Mouse (Mus musculus) hindbrain, embryonic 14.5 days (tissue): ENCODE results near the gene Olfr70. TPM values are rescaled to one million over a fixed set of nuclear protein-coding genes. Genes with fewer than 3 reads are reported as not detected.

ENCODE experiments used
- ATAC-seq: fragments of 200-750 bp; cut with Nextera tagmentation; 2 replicates; pipeline ENCODE4 v1.8.0; 2017; ENCODE audit warnings: moderate number of reproducible peaks, mild to moderate bottlenecking, moderate TSS enrichment, moderate library complexity; ENCODE audit not compliant: low FRiP score
- DNase-seq: peaks from one replicate; pipeline ENCODE4 v3.0.0-alpha.2; 2015; ENCODE audit warnings: low spot score
- H3K27ac ChIP-seq: fragments of 300-500 bp; sonication (generic); 2 replicates; pipeline ENCODE4 v1.5.1; 2014; ENCODE audit warnings: mild to moderate bottlenecking, moderate library complexity
- H3K27me3 ChIP-seq: fragments of 300-500 bp; sonication (generic); 2 replicates; pipeline ENCODE4 v1.6.1; 2014; ENCODE audit warnings: mild to moderate bottlenecking, low read length, mixed read lengths; ENCODE audit not compliant: control insufficient read depth, insufficient read depth
- H3K36me3 ChIP-seq: fragments of 300-500 bp; sonication (generic); replicated peaks from 2 replicates; pipeline ENCODE4 v1.6.1; 2014; ENCODE audit not compliant: control insufficient read depth, insufficient read depth
- H3K4me1 ChIP-seq: fragments of 300-500 bp; sonication (generic); replicated peaks from 2 replicates; pipeline ENCODE4 v1.6.1; 2014; ENCODE audit warnings: antibody characterized with exemption, low read length, mixed read lengths; ENCODE audit not compliant: control insufficient read depth, insufficient read depth
- H3K4me2 ChIP-seq: fragments of 300-500 bp; sonication (generic); replicated peaks from 2 replicates; pipeline ENCODE4 v1.6.1; 2014; ENCODE audit warnings: mild to moderate bottlenecking, moderate library complexity
- H3K4me3 ChIP-seq: fragments of 300-500 bp; sonication (generic); replicated peaks from 2 replicates; pipeline ENCODE4 v1.5.1; 2014; ENCODE audit warnings: mild to moderate bottlenecking, low read length
- H3K9ac ChIP-seq: fragments of 300-500 bp; sonication (generic); 2 replicates; pipeline ENCODE4 v1.6.1; 2014
- H3K9me3 ChIP-seq: fragments of 300-500 bp; sonication (generic); 2 replicates; pipeline ENCODE4 v1.6.1; 2016; ENCODE audit warnings: low read length; ENCODE audit not compliant: control insufficient read depth
- WGBS: fragments of 180-500 bp; shearing (Covaris S2); extraction: QIAGEN DNeasy Blood & Tissue Kit; methylation state at CpG from one replicate; pipeline ENCODE4 v1.1.7; 2014; 5-methylcytosine and 5-hydroxymethylcytosine counted together
- polyA plus RNA-seq: library from polyadenylated mRNA; unstranded; fragments of >200 nt; fragmentation: Nextera tagmentation; extraction: Ambion mirVana; gene quantifications from 2 replicates; pipeline ENCODE4 v1.2.1, GENCODE M21; 2014

Olfr70 gene
- not detected in 2 replicates for polyA plus RNA-seq

DNA sequence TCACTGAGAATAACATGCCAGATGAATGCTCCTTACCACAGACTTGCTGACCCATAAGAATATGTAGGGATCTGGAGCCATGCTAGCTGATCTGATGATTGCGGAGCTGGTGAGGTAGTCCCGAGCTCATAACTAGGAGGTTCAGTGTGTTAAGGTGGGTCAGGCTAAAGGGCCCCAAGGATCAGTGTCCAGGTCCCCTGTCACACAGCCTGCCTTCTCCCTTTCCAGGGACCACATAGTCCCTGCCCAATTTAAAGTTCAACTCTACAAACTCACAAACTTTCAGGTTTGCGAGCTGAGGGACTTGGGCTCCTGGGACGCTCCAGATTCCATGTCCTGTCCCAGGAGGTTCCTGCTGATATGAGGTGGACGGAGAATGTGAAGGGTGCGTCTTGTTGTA is at the start of gene Olfr70:
Olfr70 (minus strand) TSS at position 101 of the 400 bp plus-strand sequence.
- no peaks in the 10 kb centered on the region for H3K9me3 ChIP-seq
- no peak within 1 kb of the TSS for H3K27ac ChIP-seq
- H3K4me3 ChIP-seq: no peak within 1 kb of the TSS
- DNase-seq (no peak), ATAC-seq (no peak)
- 93% methylated on average over 6 of the region's 6 CpGs for WGBS
- H3K27me3 ChIP-seq: no peaks in the 10 kb centered on the region
- no peaks in the 10 kb centered on the region for H3K36me3 ChIP-seq
- no peak within 1 kb of the TSS for H3K4me2 ChIP-seq
- no peak within 1 kb of the TSS for H3K9ac ChIP-seq
- H3K4me1 ChIP-seq: no peaks in the 10 kb centered on the region

DNA sequence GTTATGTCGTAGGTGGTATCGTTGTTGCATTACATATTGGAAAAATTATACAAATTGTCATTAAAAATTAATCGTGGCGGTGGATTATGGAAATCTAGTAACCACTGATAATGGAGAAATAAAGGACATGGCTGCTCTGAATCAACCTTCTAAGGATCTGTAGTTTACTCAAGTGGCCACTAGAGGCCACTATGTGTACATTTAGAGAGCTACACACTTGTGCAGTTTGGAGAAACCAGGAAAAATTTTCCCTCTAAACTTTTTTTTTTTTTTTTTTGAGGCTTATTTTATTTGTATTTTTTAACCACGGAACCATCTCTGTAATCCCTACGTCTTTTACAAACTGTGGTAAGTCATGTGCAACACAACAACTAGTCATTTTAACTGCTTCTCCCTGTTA is 44.6 kb upstream of the Olfr70 start:
- H3K4me2 ChIP-seq: no peak overlapping the region
- H3K36me3 ChIP-seq: no peaks in the 10 kb centered on the region
- no peak overlapping the region for H3K9ac ChIP-seq
- ATAC-seq (no peak), DNase-seq (peak; percentile 82)
- H3K27me3 ChIP-seq: no peaks in the 10 kb centered on the region
- H3K9me3 ChIP-seq: no peaks in the 10 kb centered on the region
- H3K27ac ChIP-seq: no peak overlapping the region
- 21% methylated on average over 6 of the region's 6 CpGs for WGBS
- no peak overlapping the region for H3K4me3 ChIP-seq
- H3K4me1 ChIP-seq: no peaks in the 10 kb centered on the region

DNA sequence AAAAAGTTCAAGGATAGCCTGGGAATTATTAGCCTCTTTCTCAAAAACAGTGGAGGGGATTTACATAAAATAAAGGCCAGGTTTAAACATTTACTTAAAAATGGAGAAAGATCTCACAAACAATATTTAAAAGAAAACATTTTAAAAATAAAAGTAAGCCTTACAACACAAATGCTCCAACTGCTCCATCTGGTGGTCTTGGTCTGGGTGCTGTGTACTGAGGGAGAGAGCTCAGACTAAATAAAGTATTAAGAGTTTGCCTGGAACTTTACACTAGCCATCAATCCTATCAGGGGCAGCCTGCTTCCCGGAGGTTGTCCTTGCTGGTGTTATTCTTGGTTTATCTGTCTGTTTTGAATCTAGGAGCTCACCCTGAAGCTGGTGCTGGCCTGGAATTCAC is 42.5 kb upstream of the Olfr70 start:
- ATAC-seq: no peak
- Histone ChIP-seq H3K27me3 (no peaks in the 10 kb centered on the region), H3K4me1 (no peaks in the 10 kb centered on the region), H3K9ac (no peak overlapping the region), H3K36me3 (no peaks in the 10 kb centered on the region), H3K4me2 (no peak overlapping the region), H3K27ac (no peak overlapping the region), H3K4me3 (no peak overlapping the region), H3K9me3 (no peaks in the 10 kb centered on the region)
- no peak for DNase-seq
- WGBS: 59% methylated on average over 1 of the region's 1 CpGs

DNA sequence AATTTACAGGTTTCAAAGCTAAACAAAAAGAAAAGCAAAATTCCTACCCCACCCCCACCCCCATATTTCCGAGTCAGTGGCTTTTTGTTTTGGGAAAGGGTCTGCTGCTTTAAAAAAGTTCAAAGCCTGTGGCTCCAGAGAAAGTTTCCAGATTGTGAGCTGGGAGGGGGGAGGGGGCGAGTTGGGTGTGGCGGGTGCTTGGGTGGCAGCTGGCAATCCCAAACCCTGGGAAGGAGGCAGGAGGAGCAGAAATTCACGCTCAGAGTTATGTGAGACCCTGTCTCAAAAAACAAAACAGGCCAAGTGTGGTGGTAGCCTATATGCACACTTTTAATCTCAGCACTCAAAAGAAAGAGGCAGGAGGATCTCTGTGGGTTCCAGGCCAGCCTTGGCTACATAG is 42.0 kb upstream of the Olfr70 start:
- H3K9ac ChIP-seq: no peak overlapping the region
- H3K27ac ChIP-seq: no peak overlapping the region
- no peaks in the 10 kb centered on the region for H3K36me3 ChIP-seq
- 23% methylated on average over 4 of the region's 4 CpGs for WGBS
- H3K4me2 ChIP-seq: no peak overlapping the region
- no peaks in the 10 kb centered on the region for H3K9me3 ChIP-seq
- ATAC-seq: no peak
- DNase-seq: no peak
- H3K27me3 ChIP-seq: no peaks in the 10 kb centered on the region
- H3K4me3 ChIP-seq: no peak overlapping the region
- H3K4me1 ChIP-seq: no peaks in the 10 kb centered on the region

DNA sequence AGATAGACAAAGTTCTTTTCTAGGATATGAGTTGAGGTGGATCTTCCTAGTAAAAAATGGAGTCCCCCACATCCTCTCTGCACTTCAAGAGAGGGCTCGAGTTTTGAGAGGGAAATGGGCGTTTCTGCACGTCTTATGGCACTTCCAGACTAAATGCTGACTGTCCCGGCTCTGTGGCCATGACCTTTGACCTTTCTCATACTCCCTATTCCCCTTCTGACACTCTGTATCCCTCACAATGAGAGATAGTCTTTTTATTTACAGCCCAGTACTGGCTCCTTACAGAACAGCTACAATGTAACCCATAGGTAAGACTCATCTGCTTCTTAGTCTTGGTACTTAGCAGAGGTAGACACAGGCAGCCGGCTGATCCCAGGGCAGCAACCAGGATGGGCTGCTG is 40.9 kb upstream of the Olfr70 start:
- no peak for ATAC-seq
- no peak for DNase-seq

DNA sequence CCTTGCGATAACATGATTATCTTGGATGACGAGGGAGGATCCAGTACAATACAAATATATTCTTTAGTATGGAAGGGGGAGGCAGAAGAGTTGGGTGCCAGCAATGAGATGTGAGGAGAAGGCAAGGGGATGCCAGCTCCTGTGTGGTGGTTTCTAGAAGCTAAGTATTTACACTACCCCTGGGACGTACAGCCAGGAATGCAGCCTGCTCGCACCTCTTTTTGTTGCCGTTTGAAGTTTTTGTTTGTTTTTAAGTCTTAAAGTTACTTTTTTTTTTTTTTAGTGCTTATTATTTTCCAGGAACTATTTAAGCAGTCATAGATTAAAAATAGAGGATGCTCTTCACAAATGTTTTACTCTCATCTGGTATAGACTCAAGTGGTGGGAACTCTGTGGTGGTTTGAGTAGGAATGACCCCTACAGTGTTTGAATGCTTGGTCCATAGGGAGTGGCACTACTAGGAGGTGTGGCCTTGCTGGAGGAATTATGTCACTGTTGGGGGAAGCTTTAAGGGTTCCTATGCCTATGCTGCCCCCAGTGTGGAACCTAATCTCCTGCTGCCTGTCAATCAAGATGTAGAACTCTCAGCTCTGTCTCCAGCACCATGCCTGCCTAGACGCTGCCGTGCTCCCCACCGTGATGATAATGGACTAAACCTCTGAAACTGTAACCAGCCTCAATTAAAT is 38.5 kb upstream of the Olfr70 start:
- H3K4me1 ChIP-seq: no peaks in the 10 kb centered on the region
- H3K9ac ChIP-seq: no peak overlapping the region
- H3K36me3 ChIP-seq: no peaks in the 10 kb centered on the region
- ATAC-seq (no peak), DNase-seq (no peak)
- H3K4me2 ChIP-seq: no peak overlapping the region
- no peak overlapping the region for H3K4me3 ChIP-seq
- H3K9me3 ChIP-seq: no peaks in the 10 kb centered on the region
- WGBS: 75% methylated on average over 8 of the region's 8 CpGs
- H3K27me3 ChIP-seq: no peaks in the 10 kb centered on the region
- H3K27ac ChIP-seq: no peak overlapping the region

More for the DNA sequence above, 40.9 kb upstream of the Olfr70 start:
- 72% methylated on average over 5 of the region's 5 CpGs for WGBS
- Histone ChIP-seq H3K27me3 (no peaks in the 10 kb centered on the region), H3K9ac (no peak overlapping the region), H3K27ac (no peak overlapping the region), H3K4me2 (no peak overlapping the region), H3K4me1 (no peaks in the 10 kb centered on the region), H3K4me3 (no peak overlapping the region), H3K36me3 (no peaks in the 10 kb centered on the region), H3K9me3 (no peaks in the 10 kb centered on the region)

DNA sequence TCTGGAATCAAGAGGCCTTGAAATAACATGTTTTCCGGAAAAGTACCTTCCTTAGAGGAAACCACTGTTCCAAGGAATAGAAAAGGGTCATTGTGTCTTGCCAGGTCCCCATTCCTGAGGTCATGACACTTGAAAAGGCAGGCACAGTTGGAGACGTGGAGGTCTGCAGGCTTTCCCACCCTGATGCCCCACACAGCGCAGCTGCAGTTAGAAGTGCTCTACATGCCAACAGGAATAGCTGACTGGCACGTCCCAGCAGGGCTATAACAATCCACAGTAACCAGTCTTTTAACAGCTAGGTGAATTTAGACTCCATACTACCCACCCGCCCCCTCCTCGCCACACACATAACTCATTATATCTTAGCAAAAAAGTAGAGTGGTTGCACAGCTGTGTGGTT is 36.5 kb upstream of the Olfr70 start:
- no peak overlapping the region for H3K27ac ChIP-seq
- H3K36me3 ChIP-seq: no peaks in the 10 kb centered on the region
- no peaks in the 10 kb centered on the region for H3K9me3 ChIP-seq
- ATAC-seq: no peak
- no peaks in the 10 kb centered on the region for H3K27me3 ChIP-seq
- H3K4me2 ChIP-seq: no peak overlapping the region
- H3K9ac ChIP-seq: no peak overlapping the region
- no peak overlapping the region for H3K4me3 ChIP-seq
- 66% methylated on average over 6 of the region's 6 CpGs for WGBS
- no peak for DNase-seq
- H3K4me1 ChIP-seq: no peaks in the 10 kb centered on the region

DNA sequence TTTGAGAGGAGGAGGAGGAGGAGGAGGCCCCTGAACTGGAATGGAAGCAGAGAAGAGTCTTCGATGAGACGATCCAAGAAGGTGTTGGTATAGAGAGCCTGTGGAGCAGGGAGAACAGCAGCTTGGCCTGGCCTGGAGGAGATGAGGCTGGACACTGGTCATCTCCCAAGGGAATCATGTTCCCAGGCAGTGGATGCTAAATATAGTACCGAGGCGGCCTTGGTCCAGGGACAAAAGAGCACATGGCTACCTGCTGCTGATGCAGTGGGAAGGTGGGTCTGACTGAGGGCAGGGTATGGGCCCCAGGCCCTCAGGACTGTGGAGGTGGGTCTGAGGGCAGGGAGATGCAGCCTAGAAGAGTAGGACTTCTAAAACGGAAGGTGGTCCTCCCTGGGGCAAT is 32.6 kb upstream of the Olfr70 start:
- ATAC-seq (no peak), DNase-seq (no peak)
- Histone ChIP-seq H3K36me3 (no peaks in the 10 kb centered on the region), H3K9ac (no peak overlapping the region), H3K4me3 (no peak overlapping the region), H3K4me2 (no peak overlapping the region), H3K27me3 (no peaks in the 10 kb centered on the region), H3K27ac (no peak overlapping the region), H3K4me1 (no peaks in the 10 kb centered on the region), H3K9me3 (no peaks in the 10 kb centered on the region)
- WGBS: 80% methylated on average over 5 of the region's 5 CpGs

DNA sequence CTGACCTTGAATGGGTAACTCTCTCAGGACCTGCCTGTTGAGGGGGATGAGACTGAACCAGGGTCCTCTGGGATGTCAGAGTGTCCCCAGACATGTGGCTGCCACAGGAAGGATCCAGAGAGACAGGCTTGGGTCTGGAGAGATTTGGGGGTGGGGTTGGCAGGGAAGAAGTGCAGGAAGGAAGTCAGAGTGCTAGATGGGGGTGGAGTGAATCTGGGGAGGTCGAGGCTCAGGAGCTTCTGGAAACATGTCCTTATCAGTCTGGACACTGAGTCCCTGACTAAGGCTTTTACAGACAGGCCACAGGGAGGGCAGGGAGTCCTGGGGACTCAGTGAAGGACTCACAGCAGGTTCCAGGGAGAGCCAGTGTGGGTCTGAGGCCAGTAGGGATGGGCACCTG is 31.6 kb upstream of the Olfr70 start:
- H3K27me3 ChIP-seq: no peaks in the 10 kb centered on the region
- no peak overlapping the region for H3K27ac ChIP-seq
- ATAC-seq (no peak), DNase-seq (no peak)
- no peaks in the 10 kb centered on the region for H3K36me3 ChIP-seq
- no peaks in the 10 kb centered on the region for H3K4me1 ChIP-seq
- H3K9ac ChIP-seq: no peak overlapping the region
- H3K9me3 ChIP-seq: no peaks in the 10 kb centered on the region
- H3K4me2 ChIP-seq: no peak overlapping the region
- H3K4me3 ChIP-seq: no peak overlapping the region
- 48% methylated on average over 1 of the region's 1 CpGs for WGBS

DNA sequence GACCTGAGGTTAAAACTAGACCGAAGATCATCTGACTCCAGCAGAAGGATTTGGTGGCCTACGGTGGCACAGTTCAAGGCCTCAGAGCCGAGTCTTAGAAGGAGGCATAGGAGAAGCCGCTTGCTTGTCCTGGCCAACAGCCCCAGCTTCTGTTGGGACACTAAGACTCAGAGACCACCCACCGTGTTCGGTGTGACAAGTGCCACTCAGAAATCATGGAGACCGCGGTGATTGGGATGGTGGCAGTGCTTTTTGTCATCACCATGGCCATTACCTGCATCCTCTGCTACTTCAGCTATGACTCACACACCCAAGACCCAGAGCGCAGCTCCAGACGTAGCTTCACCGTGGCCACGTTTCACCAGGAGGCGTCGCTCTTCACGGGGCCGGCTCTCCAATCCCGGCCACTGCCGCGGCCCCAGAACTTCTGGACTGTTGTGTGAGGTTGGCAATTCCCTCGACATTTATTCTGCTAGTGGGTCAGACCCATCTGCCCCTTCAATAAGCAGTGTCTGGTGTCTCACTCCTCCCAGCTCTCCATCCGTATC is 30.2 kb upstream of the Olfr70 start:
- WGBS: 66% methylated on average over 21 of the region's 21 CpGs
- Histone ChIP-seq H3K36me3 (no peaks in the 10 kb centered on the region), H3K27me3 (no peaks in the 10 kb centered on the region), H3K4me1 (no peaks in the 10 kb centered on the region), H3K9me3 (no peaks in the 10 kb centered on the region), H3K4me2 (no peak overlapping the region), H3K4me3 (no peak overlapping the region), H3K9ac (no peak overlapping the region), H3K27ac (no peak overlapping the region)
- no peak for DNase-seq
- no peak for ATAC-seq
